Mouse (Mus musculus): ENCODE data around the gene Samsn1. TPM values are rescaled to one million over a fixed set of nuclear protein-coding genes. Genes with fewer than 3 reads are reported as not detected.

Gene Samsn1
- polyA plus RNA-seq, 1 experiment from 2014 or later, result 1.1 TPM

DNA sequence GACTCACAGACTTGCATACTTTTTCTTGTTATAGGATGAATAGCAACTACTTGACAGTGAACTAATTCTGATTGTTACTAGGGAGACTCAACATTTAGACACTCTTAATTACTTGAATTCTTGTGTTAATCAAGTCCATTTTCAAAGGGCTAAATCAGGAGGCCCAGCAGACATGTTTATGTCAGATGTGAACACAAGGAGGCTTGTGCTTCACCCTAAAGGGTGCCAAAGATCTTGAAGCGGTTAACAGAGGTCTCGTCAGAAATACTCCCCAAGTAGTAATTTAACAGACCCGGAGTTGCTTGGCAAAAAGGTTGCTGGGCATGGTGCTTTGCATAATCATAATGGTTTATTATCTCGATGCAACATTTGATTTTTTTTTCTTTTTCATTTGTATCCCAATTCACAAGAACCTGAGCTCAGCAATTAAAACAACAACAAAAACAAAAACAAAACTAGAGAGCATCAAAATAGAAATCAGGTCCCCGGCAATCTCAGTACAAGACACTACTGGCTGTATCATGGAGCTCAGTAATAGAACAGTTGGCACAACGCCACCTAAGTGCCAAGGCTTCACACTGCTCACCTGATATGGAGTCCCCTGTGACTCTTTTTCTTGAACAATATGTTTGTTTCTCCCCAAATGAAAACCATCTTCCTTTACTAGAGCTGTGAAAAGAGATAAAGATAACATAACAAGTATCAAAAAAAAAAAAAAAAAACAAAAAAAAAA, 51.6 kb downstream of the Samsn1 start:
- Histone ChIP-seq H3K9me3 (ENCODE audit: control insufficient read depth) (no peaks in the 10 kb centered on the region), H3K4me1 (replicated peaks; ENCODE audit: control insufficient read depth, insufficient read depth, low read length) (no peaks in the 10 kb centered on the region), H3K4me2 (replicated peaks; ENCODE audit: low read depth) (no peak overlapping the region), H3K27ac (ENCODE audit: low read depth, low read length) (no peak overlapping the region), H3K9ac (ENCODE audit: low read depth, low read length) (no peak overlapping the region), H3K27me3 (replicated peaks; ENCODE audit: control insufficient read depth, insufficient read depth, low read length) (no peaks in the 10 kb centered on the region), H3K36me3 (ENCODE audit: control insufficient read depth, insufficient read depth) (no peaks in the 10 kb centered on the region), H3K4me3 (ENCODE audit: low read depth, low read length) (no peak overlapping the region)
- no peak for ATAC-seq
- no peak for TF ChIP-seq CTCF (IDR thresholded peaks at IDR 0.05; ENCODE audit: low read depth)
- 89% methylated on average over 6 of the region's 6 CpGs for WGBS

DNA sequence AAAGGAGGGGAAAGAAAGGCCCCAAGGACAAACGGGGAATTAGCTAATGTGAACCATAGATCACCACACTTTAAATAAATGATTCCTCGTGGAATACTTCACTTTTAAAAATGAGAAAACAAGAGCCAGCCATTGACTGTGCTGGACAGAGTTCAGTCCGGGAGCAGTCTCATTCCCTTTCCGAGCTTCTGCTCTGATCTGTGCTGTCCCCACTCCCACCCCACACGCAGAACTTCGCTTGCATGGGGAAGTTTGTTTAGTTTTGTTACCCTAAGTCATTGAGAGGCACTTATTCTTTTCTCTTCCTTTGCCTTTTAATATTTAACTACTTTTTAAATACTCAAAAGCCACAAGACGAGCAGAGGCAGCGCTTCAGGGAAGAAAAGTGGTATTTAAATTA, 60.1 kb downstream of the Samsn1 start:
- H3K36me3 ChIP-seq (ENCODE audit: control insufficient read depth, insufficient read depth), result no peaks in the 10 kb centered on the region
- 18% methylated on average over 8 of the region's 8 CpGs for WGBS
- H3K9ac ChIP-seq (ENCODE audit: low read depth, low read length), result no peak overlapping the region
- no peak for TF ChIP-seq CTCF (IDR thresholded peaks at IDR 0.05; ENCODE audit: low read depth)
- no peaks in the 10 kb centered on the region for H3K27me3 ChIP-seq (replicated peaks; ENCODE audit: control insufficient read depth, insufficient read depth, low read length)
- no peak overlapping the region for H3K4me3 ChIP-seq (ENCODE audit: low read depth, low read length)
- H3K27ac ChIP-seq (ENCODE audit: low read depth, low read length), result no peak overlapping the region
- H3K4me1 ChIP-seq (replicated peaks; ENCODE audit: control insufficient read depth, insufficient read depth, low read length), result no peaks in the 10 kb centered on the region
- no peaks in the 10 kb centered on the region for H3K9me3 ChIP-seq (ENCODE audit: control insufficient read depth)
- no peak for ATAC-seq
- H3K4me2 ChIP-seq (replicated peaks; ENCODE audit: low read depth), result no peak overlapping the region

- Histone ChIP-seq H3K4me2 (replicated peaks; ENCODE audit: low read depth) (no peak overlapping the region), H3K4me1 (replicated peaks; ENCODE audit: control insufficient read depth, insufficient read depth, low read length) (no peaks in the 10 kb centered on the region), H3K27ac (ENCODE audit: low read depth, low read length) (no peak overlapping the region), H3K36me3 (ENCODE audit: control insufficient read depth, insufficient read depth) (no peaks in the 10 kb centered on the region), H3K27me3 (replicated peaks; ENCODE audit: control insufficient read depth, insufficient read depth, low read length) (no peaks in the 10 kb centered on the region), H3K9ac (ENCODE audit: low read depth, low read length) (no peak overlapping the region), H3K9me3 (ENCODE audit: control insufficient read depth) (no peaks in the 10 kb centered on the region), H3K4me3 (ENCODE audit: low read depth, low read length) (no peak overlapping the region)
- no peak for TF ChIP-seq CTCF (IDR thresholded peaks at IDR 0.05; ENCODE audit: low read depth)
- no peak for ATAC-seq
- 41% methylated on average over 5 of the region's 5 CpGs for WGBS
Measured at GRCm38 (mm10) chr16:75961487-75961886, 60.6 kb downstream of the Samsn1 start.

GRCm38 (mm10) chr16:75961036-75961435, 61.0 kb downstream of the Samsn1 start:
- no peak overlapping the region for H3K9ac ChIP-seq (ENCODE audit: low read depth, low read length)
- ATAC-seq, result no peak
- H3K36me3 ChIP-seq (ENCODE audit: control insufficient read depth, insufficient read depth), result no peaks in the 10 kb centered on the region
- no peaks in the 10 kb centered on the region for H3K27me3 ChIP-seq (replicated peaks; ENCODE audit: control insufficient read depth, insufficient read depth, low read length)
- no peaks in the 10 kb centered on the region for H3K9me3 ChIP-seq (ENCODE audit: control insufficient read depth)
- 85% methylated on average over 7 of the region's 7 CpGs for WGBS
- H3K4me1 ChIP-seq (replicated peaks; ENCODE audit: control insufficient read depth, insufficient read depth, low read length), result no peaks in the 10 kb centered on the region
- no peak overlapping the region for H3K4me3 ChIP-seq (ENCODE audit: low read depth, low read length)
- H3K27ac ChIP-seq (ENCODE audit: low read depth, low read length), result no peak overlapping the region
- no peak overlapping the region for H3K4me2 ChIP-seq (replicated peaks; ENCODE audit: low read depth)
- no peak for TF ChIP-seq CTCF (IDR thresholded peaks at IDR 0.05; ENCODE audit: low read depth)

DNA sequence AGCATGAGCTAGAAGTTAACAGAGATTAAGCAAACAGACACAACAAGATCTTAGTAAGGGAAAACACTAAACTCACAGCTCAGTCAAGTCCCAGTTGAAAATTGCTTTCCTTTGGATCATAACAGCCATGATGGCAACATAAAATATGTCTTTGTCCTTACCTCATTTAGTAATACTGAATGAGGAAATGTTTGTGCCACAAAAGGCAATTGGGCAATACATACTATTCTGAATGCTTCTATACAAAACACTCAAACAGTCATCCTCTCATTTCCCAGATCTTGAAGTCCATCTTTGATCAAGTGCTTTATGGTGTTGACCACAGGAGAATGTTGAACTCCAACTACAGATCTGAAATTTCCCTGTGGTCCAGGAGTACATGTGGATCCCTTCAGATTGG, 88.7 kb downstream of the Samsn1 start:
- no peaks in the 10 kb centered on the region for H3K27me3 ChIP-seq (replicated peaks; ENCODE audit: control insufficient read depth, insufficient read depth, low read length)
- no peak overlapping the region for H3K27ac ChIP-seq (ENCODE audit: low read depth, low read length)
- no peak overlapping the region for H3K4me2 ChIP-seq (replicated peaks; ENCODE audit: low read depth)
- ATAC-seq, result no peak
- no peak for TF ChIP-seq CTCF (IDR thresholded peaks at IDR 0.05; ENCODE audit: low read depth)
- H3K36me3 ChIP-seq (ENCODE audit: control insufficient read depth, insufficient read depth), result no peaks in the 10 kb centered on the region
- no peaks in the 10 kb centered on the region for H3K9me3 ChIP-seq (ENCODE audit: control insufficient read depth)
- no peak overlapping the region for H3K4me3 ChIP-seq (ENCODE audit: low read depth, low read length)
- no peak overlapping the region for H3K9ac ChIP-seq (ENCODE audit: low read depth, low read length)
- H3K4me1 ChIP-seq (replicated peaks; ENCODE audit: control insufficient read depth, insufficient read depth, low read length), result no peaks in the 10 kb centered on the region

GRCm38 (mm10) chr16:75930222-75930553, 91.9 kb downstream of the Samsn1 start:
- H3K4me3 ChIP-seq (ENCODE audit: low read depth, low read length), result no peak overlapping the region
- ATAC-seq, result no peak
- no peaks in the 10 kb centered on the region for H3K9me3 ChIP-seq (ENCODE audit: control insufficient read depth)
- H3K4me1 ChIP-seq (replicated peaks; ENCODE audit: control insufficient read depth, insufficient read depth, low read length), result no peaks in the 10 kb centered on the region
- H3K4me2 ChIP-seq (replicated peaks; ENCODE audit: low read depth), result no peak overlapping the region
- TF ChIP-seq CTCF (IDR thresholded peaks at IDR 0.05; ENCODE audit: low read depth), result no peak
- H3K36me3 ChIP-seq (ENCODE audit: control insufficient read depth, insufficient read depth), result no peaks in the 10 kb centered on the region
- H3K27ac ChIP-seq (ENCODE audit: low read depth, low read length), result no peak overlapping the region
- 88% methylated on average over 4 of the region's 4 CpGs for WGBS
- no peaks in the 10 kb centered on the region for H3K27me3 ChIP-seq (replicated peaks; ENCODE audit: control insufficient read depth, insufficient read depth, low read length)
- no peak overlapping the region for H3K9ac ChIP-seq (ENCODE audit: low read depth, low read length)
